Mouse (Mus musculus): ENCODE measurements around the gene Hmgb1. TPM values are rescaled to one million over a fixed set of nuclear protein-coding genes. Genes with fewer than 3 reads are reported as not detected.
A peak's percentile ranks its signal among the peaks of the same experiment; 100 is the strongest.

Gene Hmgb1
- polyA plus RNA-seq, 1 experiment = 15.2 TPM

- Histone ChIP-seq H3K4me3 (ENCODE audit: control insufficient read depth, low read depth, low read length) (peak overlapping the region; percentile 47), H3K27me3 (ENCODE audit: control insufficient read depth, insufficient read depth, low read length) (no peaks in the 10 kb centered on the region), H3K4me1 (ENCODE audit: control insufficient read depth, insufficient read depth, low read length) (peaks cover 14% of the 10 kb centered on the region), H3K36me3 (ENCODE audit: control insufficient read depth, insufficient read depth, low read length) (no peaks in the 10 kb centered on the region), H3K27ac (ENCODE audit: control insufficient read depth, insufficient read depth, low read depth, low read length) (no peak overlapping the region)
- TF ChIP-seq POLR2A (IDR thresholded peaks at IDR 0.05; ENCODE audit: control insufficient read depth, low read depth, low read length) (no peak), CTCF (IDR thresholded peaks at IDR 0.05; ENCODE audit: control insufficient read depth, insufficient read depth, insufficient replicate concordance, low read depth, low read length) (no peak)
These were observed 116.0 kb downstream of the Hmgb1 start for GRCm38 (mm10) chr5:149068247-149068740.

- no peaks in the 10 kb centered on the region for H3K27me3 ChIP-seq (ENCODE audit: control insufficient read depth, insufficient read depth, low read length)
- TF ChIP-seq POLR2A (IDR thresholded peaks at IDR 0.05; ENCODE audit: control insufficient read depth, low read depth, low read length) = no peak
- no peaks in the 10 kb centered on the region for H3K36me3 ChIP-seq (ENCODE audit: control insufficient read depth, insufficient read depth, low read length)
- H3K4me1 ChIP-seq (ENCODE audit: control insufficient read depth, insufficient read depth, low read length) = peaks cover 14% of the 10 kb centered on the region
- no peak overlapping the region for H3K27ac ChIP-seq (ENCODE audit: control insufficient read depth, insufficient read depth, low read depth, low read length)
- peak overlapping the region; percentile 41 for H3K4me3 ChIP-seq (ENCODE audit: control insufficient read depth, low read depth, low read length)
These were observed 116.8 kb downstream of the Hmgb1 start for GRCm38 (mm10) chr5:149067501-149067961.

- TF ChIP-seq CTCF (IDR thresholded peaks at IDR 0.05; ENCODE audit: control insufficient read depth, insufficient read depth, insufficient replicate concordance, low read depth, low read length) = no peak
- TF ChIP-seq POLR2A (IDR thresholded peaks at IDR 0.05; ENCODE audit: control insufficient read depth, low read depth, low read length) = no peak
- Histone ChIP-seq H3K27ac (ENCODE audit: control insufficient read depth, insufficient read depth, low read depth, low read length) (no peak overlapping the region), H3K4me1 (ENCODE audit: control insufficient read depth, insufficient read depth, low read length) (peaks cover 5% of the 10 kb centered on the region), H3K27me3 (ENCODE audit: control insufficient read depth, insufficient read depth, low read length) (no peaks in the 10 kb centered on the region), H3K4me3 (ENCODE audit: control insufficient read depth, low read depth, low read length) (no peak overlapping the region), H3K36me3 (ENCODE audit: control insufficient read depth, insufficient read depth, low read length) (no peaks in the 10 kb centered on the region)
These were observed 121.5 kb downstream of the Hmgb1 start for GRCm38 (mm10) chr5:149062833-149063232.

GRCm38 (mm10) chr5:149053352-149054168 lies 130.7 kb downstream of the Hmgb1 start:
- Histone ChIP-seq H3K4me1 (ENCODE audit: control insufficient read depth, insufficient read depth, low read length) (peaks cover 3% of the 10 kb centered on the region), H3K27ac (ENCODE audit: control insufficient read depth, insufficient read depth, low read depth, low read length) (peak overlapping the region; percentile 70), H3K36me3 (ENCODE audit: control insufficient read depth, insufficient read depth, low read length) (no peaks in the 10 kb centered on the region), H3K27me3 (ENCODE audit: control insufficient read depth, insufficient read depth, low read length) (no peaks in the 10 kb centered on the region), H3K4me3 (ENCODE audit: control insufficient read depth, low read depth, low read length) (peak overlapping the region; percentile 77)
- TF ChIP-seq CTCF (IDR thresholded peaks at IDR 0.05; ENCODE audit: control insufficient read depth, insufficient read depth, insufficient replicate concordance, low read depth, low read length) (no peak), POLR2A (IDR thresholded peaks at IDR 0.05; ENCODE audit: control insufficient read depth, low read depth, low read length) (no peak)

GRCm38 (mm10) chr5:149052421-149053338 lies 131.6 kb downstream of the Hmgb1 start:
- Histone ChIP-seq H3K4me3 (ENCODE audit: control insufficient read depth, low read depth, low read length) (peak overlapping the region; percentile 77), H3K27ac (ENCODE audit: control insufficient read depth, insufficient read depth, low read depth, low read length) (peak overlapping the region; percentile 79), H3K27me3 (ENCODE audit: control insufficient read depth, insufficient read depth, low read length) (no peaks in the 10 kb centered on the region), H3K4me1 (ENCODE audit: control insufficient read depth, insufficient read depth, low read length) (peaks cover 3% of the 10 kb centered on the region), H3K36me3 (ENCODE audit: control insufficient read depth, insufficient read depth, low read length) (no peaks in the 10 kb centered on the region)
- no peak for TF ChIP-seq CTCF (IDR thresholded peaks at IDR 0.05; ENCODE audit: control insufficient read depth, insufficient read depth, insufficient replicate concordance, low read depth, low read length)
- peak; percentile 74 for TF ChIP-seq POLR2A (IDR thresholded peaks at IDR 0.05; ENCODE audit: control insufficient read depth, low read depth, low read length)

- no peaks in the 10 kb centered on the region for H3K27me3 ChIP-seq (ENCODE audit: control insufficient read depth, insufficient read depth, low read length)
- H3K27ac ChIP-seq (ENCODE audit: control insufficient read depth, insufficient read depth, low read depth, low read length) = peak overlapping the region; percentile 79
- H3K4me3 ChIP-seq (ENCODE audit: control insufficient read depth, low read depth, low read length) = peak overlapping the region; percentile 77
- peaks cover 3% of the 10 kb centered on the region for H3K4me1 ChIP-seq (ENCODE audit: control insufficient read depth, insufficient read depth, low read length)
- no peaks in the 10 kb centered on the region for H3K36me3 ChIP-seq (ENCODE audit: control insufficient read depth, insufficient read depth, low read length)
- TF ChIP-seq POLR2A (IDR thresholded peaks at IDR 0.05; ENCODE audit: control insufficient read depth, low read depth, low read length) (peak; percentile 57), CTCF (IDR thresholded peaks at IDR 0.05; ENCODE audit: control insufficient read depth, insufficient read depth, insufficient replicate concordance, low read depth, low read length) (no peak)
These were observed 132.5 kb downstream of the Hmgb1 start for GRCm38 (mm10) chr5:149051571-149052420.
